Mouse (Mus musculus): ENCODE results near the gene Pou2af1.

Pou2af1 gene

GRCm38 (mm10) chr9:51225636-51226166 is 12.2 kb downstream of the Pou2af1 start:
- in situ Hi-C loops (cut with MseI, MboI), result no loop called here

DNA sequence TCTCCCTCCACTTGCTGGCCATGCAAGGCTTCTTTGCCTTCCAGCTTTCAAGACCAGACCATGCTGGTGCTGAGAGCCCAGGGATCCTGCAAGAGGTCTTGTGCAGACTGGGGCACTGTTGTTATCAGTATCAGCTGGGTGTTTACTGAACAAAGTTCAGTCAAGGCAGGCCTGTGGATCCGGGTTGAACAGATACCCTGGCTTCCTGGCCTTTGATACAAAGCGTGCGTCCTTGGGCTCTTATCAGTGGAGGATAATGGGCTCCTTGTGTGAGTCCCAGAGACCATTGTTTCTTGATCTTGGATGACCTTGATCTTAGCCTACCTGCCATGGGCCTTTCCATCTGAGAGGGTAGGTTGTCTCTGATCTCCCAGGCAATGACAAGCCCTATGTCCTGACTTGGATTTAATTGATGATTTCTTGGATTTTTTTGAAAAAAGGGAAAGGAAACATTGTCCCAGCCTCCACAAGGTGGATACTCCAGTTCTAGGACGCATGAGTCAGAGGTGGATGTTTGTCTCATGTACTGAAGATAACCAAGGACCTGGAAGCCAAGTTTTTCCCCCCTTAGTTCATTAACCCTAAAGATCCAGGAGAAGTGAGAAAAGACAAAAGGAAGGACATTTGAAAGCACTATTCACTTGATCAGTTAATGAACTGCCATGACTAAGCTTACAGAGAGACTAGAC is 17.3 kb downstream of the Pou2af1 start:
- in situ Hi-C loops (cut with MseI, MboI), result no loop called here

- in situ Hi-C loops (cut with MseI, MboI), result no loop called here
These were observed 18.7 kb downstream of the Pou2af1 start for GRCm38 (mm10) chr9:51232163-51232562.

- in situ Hi-C loops (cut with MseI, MboI), result no loop called here
These were observed 25.4 kb downstream of the Pou2af1 start for GRCm38 (mm10) chr9:51238741-51239385.

- in situ Hi-C loops (cut with MseI, MboI), result no loop called here
These were observed 43.4 kb downstream of the Pou2af1 start for GRCm38 (mm10) chr9:51256780-51257502.

- in situ Hi-C loops (cut with MseI, MboI), result no loop called here
These were observed 44.9 kb downstream of the Pou2af1 start for GRCm38 (mm10) chr9:51258426-51258825.

- in situ Hi-C loops (cut with MseI, MboI), result no loop called here
These were observed 55.3 kb downstream of the Pou2af1 start for GRCm38 (mm10) chr9:51268852-51269251.

GRCm38 (mm10) chr9:51271073-51271472 is 57.6 kb downstream of the Pou2af1 start:
- in situ Hi-C loops (cut with MseI, MboI), result no loop called here

- in situ Hi-C loops (cut with MseI, MboI), result no loop called here
These were observed 58.6 kb downstream of the Pou2af1 start for GRCm38 (mm10) chr9:51272102-51272501.

GRCm38 (mm10) chr9:51273581-51274154 is 60.2 kb downstream of the Pou2af1 start:
- in situ Hi-C loops (cut with MseI, MboI), result no loop called here

DNA sequence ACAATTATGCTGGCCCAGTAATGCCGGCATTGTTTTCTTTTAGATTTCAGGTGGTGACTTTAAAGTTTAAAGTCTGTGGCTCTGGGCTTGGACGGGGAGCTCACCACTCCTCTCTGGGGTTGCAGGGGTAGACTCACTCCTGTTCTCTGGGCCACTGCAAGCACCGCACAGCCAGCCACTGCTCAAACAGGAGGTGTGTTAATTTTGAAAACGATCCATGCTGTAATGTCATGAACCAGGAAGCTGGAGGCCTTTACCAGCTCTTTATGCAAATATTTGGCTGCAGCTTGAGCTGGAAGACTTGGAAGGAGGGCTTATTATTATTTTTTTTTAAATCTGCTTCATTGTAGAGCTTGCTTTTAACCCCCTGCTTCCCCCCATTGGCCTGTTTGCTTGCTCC is 61.2 kb downstream of the Pou2af1 start:
- in situ Hi-C loops (cut with MseI, MboI), result no loop called here

DNA sequence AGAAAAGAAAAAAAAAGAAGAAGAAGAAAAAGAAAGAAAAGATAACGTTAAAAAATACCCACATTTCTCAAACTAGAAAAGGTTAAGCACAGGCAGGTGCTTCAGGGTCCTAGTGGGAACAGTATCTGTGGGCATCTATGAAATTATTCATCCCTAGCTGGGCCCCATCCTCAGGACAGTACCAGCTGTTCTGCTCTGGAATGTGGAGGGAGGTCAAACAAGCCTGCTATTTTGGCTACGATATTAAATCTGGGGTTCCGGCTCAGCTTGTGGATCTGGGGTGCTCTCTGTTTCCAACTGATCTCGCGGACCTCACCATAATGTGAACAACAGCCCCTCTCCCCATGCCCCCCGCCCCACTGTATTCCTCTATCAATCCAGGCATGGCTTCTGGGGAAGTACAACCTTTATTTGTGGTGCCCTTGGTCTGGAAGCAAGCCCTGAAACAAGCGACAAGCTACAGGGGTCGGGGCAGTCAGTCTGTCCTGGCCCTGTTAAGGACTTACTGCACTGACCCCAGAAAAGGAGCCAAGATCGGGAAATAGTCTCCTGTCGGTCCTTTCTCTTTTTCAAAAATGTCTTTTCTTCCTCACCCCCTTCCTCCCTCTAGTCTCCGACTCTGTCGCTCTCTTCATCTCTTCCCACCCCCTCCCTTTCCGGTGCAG is 64.5 kb downstream of the Pou2af1 start:
- in situ Hi-C loops (cut with MseI, MboI), result no loop called here

- in situ Hi-C loops (cut with MseI, MboI), result no loop called here
These were observed 65.2 kb downstream of the Pou2af1 start, which contains the start of gene Colca2 for GRCm38 (mm10) chr9:51278500-51279381. Gene Colca2, minus strand, starts transcription at chr9:51278569.

DNA sequence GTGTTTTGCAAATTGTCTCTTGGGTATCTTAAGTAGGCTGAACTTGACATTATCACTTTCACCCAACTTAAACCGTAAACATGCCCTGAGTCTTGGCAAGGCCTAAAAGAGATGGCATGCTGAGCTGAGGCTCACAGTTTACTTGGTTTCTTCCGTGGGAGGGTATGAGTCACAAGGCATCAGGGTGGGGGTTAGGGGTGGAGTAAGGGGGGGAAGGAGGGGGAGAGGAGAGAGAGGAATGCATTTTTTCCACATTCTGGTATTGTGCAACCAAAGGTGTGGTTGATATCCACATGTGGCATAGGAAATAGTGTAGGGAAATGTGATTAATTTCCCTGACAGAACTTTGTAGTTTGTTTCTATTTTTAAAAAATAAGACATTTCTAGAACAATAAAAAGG is 72.6 kb downstream of the Pou2af1 start:
- in situ Hi-C loops (cut with MseI, MboI), result no loop called here
